Mouse (Mus musculus) spleen, embryonic (tissue): ENCODE measurements around the gene Fsip1.

Source experiments
- CTCF ChIA-PET: fragments of 350-600 bp; sonication (Branson Sonifier 250); formaldehyde crosslinking; loops from one replicate; lab custom pipeline; 2022; lab: Charles Lee

Fsip1 gene

DNA sequence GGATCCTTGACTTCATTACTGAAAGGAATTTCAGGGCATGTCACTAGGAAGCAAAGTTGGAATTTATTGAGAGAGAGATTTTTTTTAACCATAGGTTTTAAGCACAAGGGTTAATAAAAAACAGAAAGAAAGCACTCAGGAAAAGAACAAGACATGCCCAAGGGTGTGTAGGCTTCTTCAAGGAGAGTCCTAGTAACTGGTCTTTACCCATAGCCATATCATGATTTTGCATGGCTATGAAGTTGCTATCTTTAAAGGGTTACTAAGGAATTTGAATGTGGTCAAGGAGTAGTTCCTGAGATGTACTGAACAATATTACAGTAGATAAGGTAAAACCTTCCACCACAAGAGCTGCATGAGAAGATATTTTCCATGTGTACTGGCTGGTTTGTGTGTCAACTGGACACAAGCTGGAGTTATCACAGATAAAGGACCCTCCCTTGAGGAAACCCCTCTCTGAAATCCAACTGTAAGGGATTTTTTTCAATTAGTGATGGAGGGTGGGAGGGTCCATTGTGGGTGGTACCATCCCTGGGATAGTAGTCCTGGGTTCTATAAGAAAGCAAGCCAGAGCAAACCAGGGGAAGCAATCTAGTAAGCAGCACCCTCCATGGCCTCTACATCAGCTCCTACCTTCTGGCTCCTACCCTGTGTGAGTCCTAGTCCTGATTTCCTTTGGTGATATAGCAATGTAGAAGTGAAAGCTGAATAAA, 76.7 kb downstream of the Fsip1 start:
- CTCF ChIA-PET: interaction anchor here (0.5 kb wide), 1 partner anchor 1147 kb away, joined by 5 read pairs; no protein-coding TSS in a partner anchor

GRCm38 (mm10) chr2:118179472-118179871, 77.3 kb downstream of the Fsip1 start:
- CTCF ChIA-PET: no interaction called here

GRCm38 (mm10) chr2:118174558-118175383, 82.0 kb downstream of the Fsip1 start:
- CTCF ChIA-PET: no interaction called here

DNA sequence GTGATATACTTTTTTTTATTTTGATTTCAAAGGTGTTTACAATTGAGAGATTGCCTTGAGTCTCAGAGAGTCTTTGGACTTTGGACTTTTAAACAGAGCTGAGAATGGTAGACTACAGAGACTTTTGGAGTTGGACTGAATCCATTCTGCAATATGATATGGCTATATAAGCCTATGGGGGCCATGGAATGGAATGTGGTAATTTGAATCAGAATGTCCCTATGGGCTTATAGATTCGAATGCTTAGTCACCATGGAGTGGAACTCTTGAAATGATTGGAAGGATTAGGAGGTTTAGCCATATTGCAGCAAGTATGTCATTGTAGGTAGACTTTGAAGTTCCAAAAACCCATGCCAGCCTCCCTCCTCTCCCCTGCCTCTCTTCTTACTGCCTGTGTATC, 88.5 kb downstream of the Fsip1 start:
- CTCF ChIA-PET: no interaction called here

- CTCF ChIA-PET: no interaction called here
Observed at GRCm38 (mm10) chr2:118167731-118168130, 89.0 kb downstream of the Fsip1 start.

GRCm38 (mm10) chr2:118165691-118166090, 91.1 kb downstream of the Fsip1 start:
- CTCF ChIA-PET: no interaction called here

DNA sequence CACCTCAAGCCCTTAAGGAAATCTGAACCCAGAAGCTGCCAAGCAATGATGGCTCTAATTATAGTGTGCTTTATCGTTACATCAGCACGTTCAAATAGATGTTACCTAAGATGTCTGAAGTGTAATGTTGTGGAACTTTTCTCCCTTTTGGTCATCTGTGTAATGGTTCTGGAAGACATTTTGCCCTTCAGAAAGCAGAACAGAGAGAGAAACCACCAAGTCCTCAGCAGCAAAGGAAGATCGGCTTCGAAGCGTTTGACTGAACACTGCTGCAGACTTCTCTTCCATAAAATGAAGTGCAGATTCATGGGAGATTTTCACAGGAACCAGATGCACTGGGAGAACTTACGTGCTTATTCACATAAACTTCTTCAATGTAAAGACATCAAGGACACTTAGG, 92.6 kb downstream of the Fsip1 start:
- CTCF ChIA-PET: no interaction called here

GRCm38 (mm10) chr2:118162486-118162885, 94.3 kb downstream of the Fsip1 start:
- CTCF ChIA-PET: interaction anchor here (0.7 kb wide), 1 partner anchor 462 kb away, joined by 4 read pairs; no protein-coding TSS in a partner anchor

GRCm38 (mm10) chr2:118160991-118161390, 95.8 kb downstream of the Fsip1 start:
- CTCF ChIA-PET: no interaction called here

DNA sequence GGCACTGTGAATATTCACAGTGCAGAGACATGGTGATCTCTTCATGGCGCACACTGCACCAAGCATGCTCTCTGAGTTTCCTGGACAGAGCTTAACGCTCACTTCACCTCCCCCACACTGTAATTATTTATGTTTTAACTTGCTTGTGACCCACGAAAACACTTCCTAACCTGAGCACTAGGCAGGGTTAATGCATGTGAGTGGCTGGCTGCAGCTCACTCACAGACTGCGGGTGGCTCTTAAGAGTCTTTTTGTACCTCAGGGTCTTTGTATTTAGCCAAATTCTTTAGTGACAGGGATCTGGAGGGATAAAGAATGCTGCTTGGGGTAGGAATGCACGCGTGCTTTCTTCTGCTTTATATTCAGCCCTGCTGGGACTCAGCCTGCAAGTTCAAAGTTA, 96.2 kb downstream of the Fsip1 start:
- CTCF ChIA-PET: no interaction called here

- CTCF ChIA-PET: no interaction called here
Observed at GRCm38 (mm10) chr2:118159126-118159525, 97.6 kb downstream of the Fsip1 start.

- CTCF ChIA-PET: no interaction called here
Observed at GRCm38 (mm10) chr2:118158095-118158494, 98.7 kb downstream of the Fsip1 start.

DNA sequence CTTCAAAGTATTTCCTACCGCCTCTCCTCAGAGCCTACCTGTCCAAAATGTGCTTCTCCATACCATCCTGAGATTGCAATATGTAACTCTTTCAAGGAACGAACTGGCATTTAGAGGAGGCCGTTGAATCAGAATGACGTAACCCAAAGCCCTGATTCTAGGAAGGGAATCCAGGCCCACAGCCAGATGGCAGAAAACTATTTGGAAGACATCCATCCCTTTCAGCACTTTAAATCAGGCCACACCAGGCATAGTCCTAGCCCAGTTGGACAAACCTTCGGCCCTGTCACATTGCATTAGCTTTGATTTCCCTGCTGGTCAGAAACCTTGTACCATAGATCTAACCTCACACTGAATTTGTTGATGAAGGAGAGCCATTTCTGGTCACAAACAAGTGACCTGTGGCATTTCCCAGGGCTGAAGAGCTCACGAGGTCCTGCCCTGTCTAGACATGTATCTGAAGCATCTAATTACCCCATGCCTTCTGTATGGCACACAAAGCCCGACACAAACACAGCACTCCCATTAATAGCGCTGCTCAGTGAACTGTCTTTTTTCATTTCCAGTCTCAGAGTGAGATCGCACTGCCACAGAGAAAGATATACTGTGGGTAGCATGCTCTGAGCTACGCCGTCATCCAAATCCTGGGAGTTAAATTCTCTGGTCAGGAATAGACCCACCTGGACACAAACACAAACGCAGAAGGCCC, 106.8 kb downstream of the Fsip1 start:
- CTCF ChIA-PET: no interaction called here

GRCm38 (mm10) chr2:118148321-118149142, 108.2 kb downstream of the Fsip1 start:
- CTCF ChIA-PET: no interaction called here

DNA sequence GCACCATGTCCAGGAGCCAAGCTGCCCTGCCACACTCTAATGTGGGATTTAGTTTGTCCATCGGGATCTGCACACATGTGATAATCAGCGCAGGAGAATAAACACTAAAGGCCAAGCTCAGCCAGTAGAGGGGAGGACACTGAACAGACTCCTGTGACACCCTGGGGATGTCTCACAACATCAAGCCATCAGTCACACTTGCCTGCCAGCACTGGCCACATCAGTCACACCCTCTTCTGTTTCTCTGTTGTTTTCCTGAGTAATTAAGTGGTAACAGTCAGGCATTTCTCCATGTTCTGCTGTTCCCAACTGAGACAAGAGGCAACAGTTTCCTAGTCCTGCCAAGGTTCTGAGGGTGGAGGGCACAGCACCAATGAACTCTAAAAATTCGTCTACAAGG, 109.0 kb downstream of the Fsip1 start:
- CTCF ChIA-PET: interaction anchor here (0.5 kb wide), 1 partner anchor 630 kb away, joined by 5 read pairs; no protein-coding TSS in a partner anchor

DNA sequence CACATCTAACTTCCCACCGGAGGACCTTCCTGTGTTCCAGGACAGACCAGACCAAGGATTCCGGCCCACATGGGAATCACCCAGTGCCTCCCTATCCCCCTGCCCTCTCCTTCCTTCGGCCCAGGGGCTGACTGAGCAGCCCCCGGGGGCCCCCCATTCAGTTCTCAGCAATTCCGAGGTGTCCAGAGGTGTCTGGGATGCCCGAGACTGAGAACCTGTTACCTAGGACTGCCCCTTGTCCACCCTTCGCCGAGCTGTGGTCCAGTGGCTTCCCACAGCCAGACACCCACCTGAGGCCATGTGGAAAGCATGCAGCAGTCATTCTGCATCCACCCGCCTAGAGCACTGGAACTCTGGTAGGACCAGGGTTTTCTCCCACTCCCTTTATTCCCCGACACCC, 115.1 kb downstream of the Fsip1 start:
- CTCF ChIA-PET: interaction anchor here (0.6 kb wide), 1 partner anchor 60 kb away, joined by 4 read pairs; no protein-coding TSS in a partner anchor

DNA sequence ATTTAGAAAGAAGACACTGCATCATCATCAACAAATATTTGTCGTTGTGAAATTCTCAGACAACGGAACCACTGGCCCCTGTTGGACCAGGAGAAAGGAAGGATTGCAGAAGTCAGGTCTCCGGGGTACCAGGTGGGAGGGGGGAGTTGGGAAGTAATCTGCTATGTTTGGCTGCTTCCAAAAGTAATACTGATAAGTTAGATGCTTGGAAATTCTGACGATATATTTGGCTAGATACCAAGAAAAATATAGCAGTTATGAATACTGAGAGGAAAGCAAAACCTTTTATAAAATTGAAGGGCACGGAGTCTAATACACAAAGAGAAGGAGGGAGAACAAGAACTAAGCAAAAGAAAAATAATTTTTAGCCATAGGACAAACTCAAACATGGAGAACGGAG, 117.5 kb downstream of the Fsip1 start:
- CTCF ChIA-PET: no interaction called here

DNA sequence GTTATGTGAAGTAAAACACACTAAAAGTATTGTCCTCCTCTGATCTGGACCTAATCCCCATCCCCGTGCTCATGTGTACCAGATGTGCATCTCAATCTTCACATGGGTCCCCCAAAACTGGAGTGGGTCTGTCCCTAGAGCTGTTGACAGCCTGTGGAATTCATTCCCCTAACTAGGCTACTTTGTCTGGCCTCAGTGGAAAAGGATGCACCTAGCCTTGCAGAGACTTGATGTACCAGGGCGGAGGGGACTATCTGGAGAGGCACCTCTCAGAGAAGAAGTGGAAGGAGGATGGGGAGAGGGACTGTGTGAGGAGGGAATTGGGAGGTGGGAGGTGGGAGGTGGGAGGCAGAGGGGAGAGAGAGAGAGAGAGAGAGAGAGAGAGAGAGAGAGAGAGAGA, 119.0 kb downstream of the Fsip1 start:
- CTCF ChIA-PET: no interaction called here

DNA sequence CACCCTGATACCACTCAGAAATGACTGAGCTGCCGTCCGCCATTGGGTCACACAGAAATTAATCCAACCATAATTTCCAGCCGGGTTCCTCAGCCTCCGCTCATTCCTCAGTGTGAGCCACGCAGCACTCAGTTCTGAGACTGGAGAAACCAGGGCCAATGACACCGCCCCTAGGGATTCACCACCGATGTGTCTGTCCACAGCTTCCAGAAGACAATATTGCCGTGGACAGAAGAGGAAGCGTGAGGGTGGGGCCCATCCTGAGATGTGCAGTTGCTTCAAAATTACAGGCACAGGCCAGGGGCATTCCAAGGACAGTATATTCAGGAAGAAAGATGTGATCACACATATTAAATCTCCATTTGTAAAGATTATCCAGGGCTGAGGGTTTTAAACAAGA, 119.7 kb downstream of the Fsip1 start:
- CTCF ChIA-PET: no interaction called here

GRCm38 (mm10) chr2:118128313-118128712, 128.5 kb downstream of the Fsip1 start:
- CTCF ChIA-PET: interaction anchor here (0.5 kb wide), 1 partner anchor 16 kb away, joined by 3 read pairs; no protein-coding TSS in a partner anchor
